Mouse (Mus musculus): ENCODE measurements around the gene Hspa1l.

DNA sequence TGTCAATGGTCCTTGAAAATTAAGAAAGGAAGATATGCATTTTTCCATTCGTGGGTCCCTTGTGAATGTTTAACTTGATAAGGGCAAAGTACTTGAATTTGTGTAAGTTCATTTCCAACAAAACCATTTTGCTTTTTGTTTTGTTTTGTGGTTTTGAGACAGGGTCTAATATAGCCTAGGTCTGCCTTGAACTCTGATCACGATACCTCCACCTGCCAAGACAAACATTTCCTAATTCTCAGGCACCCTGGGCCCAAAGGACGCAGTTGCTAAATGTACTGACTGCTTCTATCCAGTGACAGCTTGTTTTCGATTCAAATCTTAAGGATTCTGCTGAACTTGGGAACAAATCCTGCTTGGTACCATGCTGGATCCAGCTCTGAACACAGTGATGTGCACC lies 7.1 kb downstream of the Hspa1l start:
- TF ChIP-seq POLR2A (IDR thresholded peaks at IDR 0.05; ENCODE audit: insufficient read depth, low read depth, low read length) (no peak), CTCF (IDR thresholded peaks at IDR 0.05; ENCODE audit: insufficient read depth, low read depth, low read length) (no peak)
